Mouse (Mus musculus): ENCODE data around the gene Kctd5.

The Kctd5 gene

DNA sequence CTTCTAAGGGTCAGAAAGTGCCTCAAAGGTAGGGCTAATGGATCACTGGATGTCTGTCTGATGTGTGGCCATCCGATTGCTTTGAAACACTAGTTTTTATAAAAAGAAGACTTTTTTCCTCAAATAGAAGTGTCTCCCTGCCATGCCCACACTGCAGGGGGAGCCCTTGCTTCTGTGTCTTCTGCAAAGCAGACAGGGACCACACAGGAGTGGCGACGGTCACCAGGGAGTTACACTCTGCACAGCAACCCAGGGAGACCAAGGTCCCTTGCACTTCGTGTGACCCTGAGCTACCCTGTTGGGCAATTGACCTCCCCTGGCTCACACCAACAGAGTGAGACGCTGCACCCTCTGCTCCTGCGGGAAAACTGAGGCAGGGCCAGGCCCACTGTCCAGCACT is 36.3 kb downstream of the Kctd5 start:
- DNase-seq: no peak

GRCm38 (mm10) chr17:24035087-24035486 is 38.2 kb downstream of the Kctd5 start:
- no peak for DNase-seq

DNA sequence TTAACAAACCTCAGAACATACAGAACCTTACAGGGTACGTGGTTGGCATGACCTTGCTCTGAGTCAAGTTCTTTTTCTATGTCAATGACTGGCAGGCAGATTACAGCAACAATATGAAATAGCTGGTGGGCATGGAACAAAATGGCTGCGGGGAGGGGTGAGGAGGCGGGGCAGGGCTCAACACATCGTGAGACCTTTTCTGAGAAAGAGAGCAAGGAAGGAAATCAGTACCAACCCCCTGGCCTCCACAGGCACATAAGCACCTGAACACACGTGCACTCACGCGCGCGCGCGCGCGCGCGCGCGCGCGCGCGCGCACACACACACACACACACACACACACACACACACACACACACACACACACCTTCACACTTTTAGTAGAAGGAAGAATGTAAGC is 42.7 kb downstream of the Kctd5 start:
- no peak for DNase-seq

GRCm38 (mm10) chr17:24029477-24029876 is 43.8 kb downstream of the Kctd5 start:
- DNase-seq: no peak

- DNase-seq: no peak
These were observed 51.7 kb downstream of the Kctd5 start for GRCm38 (mm10) chr17:24021375-24022199.

- DNase-seq: no peak
These were observed 52.6 kb downstream of the Kctd5 start for GRCm38 (mm10) chr17:24020696-24021095.

DNA sequence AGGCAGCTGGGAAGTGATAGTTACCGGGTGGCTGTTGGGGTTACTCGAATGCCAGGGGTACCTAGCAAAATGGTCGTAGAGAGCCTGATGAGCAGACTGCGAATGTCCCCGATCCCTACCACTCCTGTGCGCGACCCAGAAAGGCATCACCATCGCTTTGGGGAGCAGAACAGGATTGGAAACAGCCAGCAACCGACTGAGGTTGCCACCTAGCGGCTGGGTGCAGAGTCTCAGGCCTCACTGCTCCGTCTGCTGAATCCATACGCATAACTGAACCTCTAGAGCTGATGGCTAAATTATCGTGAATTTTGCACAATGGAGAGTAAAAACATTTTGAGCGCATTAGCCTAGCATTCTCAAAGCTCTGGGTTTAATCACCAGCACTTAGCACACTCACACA is 57.6 kb downstream of the Kctd5 start:
- no peak for DNase-seq

- no peak for DNase-seq
These were observed 58.8 kb downstream of the Kctd5 start for GRCm38 (mm10) chr17:24014433-24014965.

DNA sequence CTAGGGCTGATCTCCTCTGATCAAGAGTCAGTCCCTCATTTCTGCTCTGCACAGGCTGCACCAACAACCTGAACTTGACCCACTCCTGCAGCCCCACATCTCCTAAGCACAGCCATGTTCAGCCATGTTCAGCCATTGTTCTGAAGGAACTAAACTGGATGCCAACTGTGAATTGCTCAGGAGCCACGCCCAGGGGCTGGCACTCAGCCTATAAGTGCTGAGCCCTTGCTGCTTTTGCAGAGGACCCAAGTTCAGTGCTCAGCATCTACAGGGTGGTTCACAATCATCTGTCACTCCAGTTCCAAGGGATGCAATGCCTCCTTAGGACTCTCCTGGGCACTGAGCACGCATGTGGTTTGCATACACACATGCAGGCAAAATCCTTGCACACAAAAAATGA is 60.4 kb downstream of the Kctd5 start:
- no peak for DNase-seq

GRCm38 (mm10) chr17:24009617-24010016 is 63.7 kb downstream of the Kctd5 start:
- no peak for DNase-seq

- DNase-seq: no peak
These were observed 65.2 kb downstream of the Kctd5 start for GRCm38 (mm10) chr17:24008105-24008504.

DNA sequence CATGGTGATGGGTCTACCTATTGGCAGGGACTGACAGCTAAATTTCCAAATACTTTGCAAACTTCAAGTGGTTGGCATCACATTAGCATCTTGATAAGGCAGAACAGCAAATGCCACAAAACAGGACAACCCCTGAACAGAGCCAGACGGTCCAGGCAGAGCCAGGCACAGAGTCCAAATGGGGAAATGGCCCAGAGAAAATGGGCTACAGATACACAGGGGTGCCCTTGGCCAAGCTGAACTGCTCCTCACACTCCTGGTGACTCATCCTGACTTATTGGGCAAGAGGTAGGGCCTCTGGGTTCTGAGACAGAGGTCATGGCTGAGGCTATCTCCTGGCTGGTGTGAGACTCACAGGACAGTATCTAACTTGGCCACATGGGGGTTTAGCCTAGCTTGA is 65.9 kb downstream of the Kctd5 start:
- DNase-seq: no peak

GRCm38 (mm10) chr17:24006930-24007329 is 66.4 kb downstream of the Kctd5 start:
- DNase-seq: no peak

- DNase-seq: no peak
These were observed 68.2 kb downstream of the Kctd5 start for GRCm38 (mm10) chr17:24005049-24005448.

DNA sequence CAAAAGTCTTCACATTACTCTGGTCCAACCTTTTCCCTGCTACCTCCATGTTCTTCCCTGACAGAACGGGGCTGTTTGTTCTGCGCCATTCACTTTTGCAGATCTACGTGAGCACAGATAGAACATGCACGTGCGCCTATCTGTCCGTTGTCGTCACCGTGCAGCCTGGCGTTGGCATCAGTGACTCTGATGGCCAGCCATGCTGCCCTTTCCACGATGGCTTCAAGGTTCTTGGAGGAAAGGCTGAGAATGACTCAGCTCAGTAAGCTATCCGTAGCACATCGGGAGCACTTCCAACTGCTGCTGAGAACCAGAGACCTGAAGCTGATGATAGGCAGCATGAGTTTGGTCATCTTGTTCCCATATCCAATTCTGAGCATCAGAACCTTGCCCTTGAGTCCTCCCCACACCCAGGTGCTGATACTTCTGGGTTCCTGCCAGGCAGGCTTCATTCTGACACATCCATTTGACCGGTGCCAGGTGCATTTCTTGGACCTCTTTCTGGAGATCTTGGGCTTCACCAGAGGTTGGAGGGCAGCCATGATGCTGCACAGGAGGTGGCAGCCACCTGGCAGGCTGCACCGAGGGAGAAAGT is 69.1 kb downstream of the Kctd5 start:
- peak; percentile 55 for DNase-seq

DNA sequence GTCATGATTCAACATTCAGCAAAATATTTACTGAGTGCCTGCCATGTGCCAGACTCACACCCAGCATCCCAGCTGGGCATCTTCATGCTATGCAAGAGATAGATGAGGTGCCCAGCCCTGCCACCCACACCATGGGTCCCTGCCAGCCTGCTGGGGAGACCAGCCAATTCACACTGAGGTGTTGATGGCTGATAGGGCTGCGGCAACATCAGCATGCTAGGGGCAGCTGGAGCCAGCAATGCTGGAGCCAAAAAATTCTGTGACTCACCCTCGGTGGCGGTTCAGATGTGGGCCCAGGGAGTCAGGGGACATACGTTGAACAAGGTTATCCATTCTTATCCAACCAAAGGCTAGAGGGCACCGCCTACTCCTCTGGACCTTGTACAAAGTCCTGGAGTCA is 72.9 kb downstream of the Kctd5 start:
- no peak for DNase-seq

DNA sequence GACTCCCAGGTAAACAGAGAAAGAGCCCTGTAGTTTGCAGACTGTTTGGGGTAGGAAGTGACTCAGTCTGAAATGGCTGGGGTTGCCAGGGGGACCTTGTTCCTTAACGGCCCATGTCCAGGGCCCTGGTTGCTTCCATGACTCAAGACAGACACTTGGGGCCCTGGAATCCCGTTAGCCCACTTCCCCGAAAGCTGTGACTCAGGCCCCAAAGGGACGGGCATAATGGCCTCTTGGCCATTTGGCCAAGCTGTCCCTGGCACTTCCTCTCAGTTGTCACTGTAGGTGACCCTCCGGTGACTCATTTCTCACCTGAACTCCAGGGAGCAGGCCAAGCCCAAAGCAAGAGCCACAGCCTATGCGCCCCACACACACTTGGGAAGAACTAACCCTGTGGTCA is 74.9 kb downstream of the Kctd5 start:
- DNase-seq: no peak

DNA sequence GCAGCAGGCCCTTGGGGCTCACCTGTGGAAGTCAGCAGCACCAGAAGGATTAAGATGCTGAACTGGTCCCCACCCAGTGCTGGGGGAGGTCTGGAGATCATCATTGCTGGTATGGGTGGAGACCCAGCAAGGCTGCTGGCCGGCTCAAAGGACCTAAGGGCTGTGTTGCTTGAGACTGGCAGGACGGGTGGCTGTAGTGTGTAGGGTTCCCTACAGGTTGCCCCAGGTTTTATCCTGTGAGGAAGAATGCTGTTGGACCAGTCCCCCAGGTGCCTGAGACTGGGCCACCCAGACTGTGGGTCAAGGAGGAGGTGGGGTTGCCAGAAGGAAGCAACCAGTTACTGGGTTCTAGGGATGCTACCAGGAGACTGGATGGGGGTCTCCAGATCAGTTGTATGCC is 75.4 kb downstream of the Kctd5 start, which contains the start of gene Prss22:
Gene Prss22 (minus strand): TSS at position 200 of the 400 bp plus-strand sequence.
- DNase-seq: no peak

Measured in cerebellum, adult 9-10 months (tissue).